Mouse (Mus musculus): ENCODE measurements around the gene Ccdc162.
A peak's percentile ranks its signal among the peaks of the same experiment; 100 is the strongest.

The Ccdc162 gene

GRCm38 (mm10) chr10:41716029-41716897 lies at the start of gene Ccdc162:
Gene Ccdc162 (minus strand): TSS chr10:41716634.
- no peak for DNase-seq (ENCODE audit: low spot score in 2 of 2)

- DNase-seq (ENCODE audit: low spot score in 2 of 2), result no peak
Measured at GRCm38 (mm10) chr10:41765586-41765985, 49.2 kb upstream of the Ccdc162 start.

GRCm38 (mm10) chr10:41763741-41764385 lies 47.4 kb upstream of the Ccdc162 start:
- no peak for DNase-seq (ENCODE audit: low spot score in 2 of 2)

- no peak for DNase-seq (ENCODE audit: low spot score in 2 of 2)
Measured at GRCm38 (mm10) chr10:41760866-41761265, 44.4 kb upstream of the Ccdc162 start.

- no peak for DNase-seq (ENCODE audit: low spot score in 2 of 2)
Measured at GRCm38 (mm10) chr10:41758041-41758440, 41.6 kb upstream of the Ccdc162 start.

- no peak for DNase-seq (ENCODE audit: low spot score in 2 of 2)
Measured at GRCm38 (mm10) chr10:41757226-41757625, 40.8 kb upstream of the Ccdc162 start.

- no peak for DNase-seq (ENCODE audit: low spot score in 2 of 2)
Measured at GRCm38 (mm10) chr10:41751867-41752480, 35.5 kb upstream of the Ccdc162 start.

- DNase-seq (ENCODE audit: low spot score in 2 of 2), result peak in 1 of 2 experiments; percentile 14
Measured at GRCm38 (mm10) chr10:41749306-41749705, 32.9 kb upstream of the Ccdc162 start.

GRCm38 (mm10) chr10:41746554-41746953 lies 30.1 kb upstream of the Ccdc162 start:
- peak in 1 of 2 experiments; percentile 67 for DNase-seq (ENCODE audit: low spot score in 2 of 2)

- DNase-seq (ENCODE audit: low spot score in 2 of 2), result no peak
Measured at GRCm38 (mm10) chr10:41744006-41744405, 27.6 kb upstream of the Ccdc162 start.

- no peak for DNase-seq (ENCODE audit: low spot score in 2 of 2)
Measured at GRCm38 (mm10) chr10:41740221-41740620, 23.8 kb upstream of the Ccdc162 start.

- no peak for DNase-seq (ENCODE audit: low spot score in 2 of 2)
Measured at GRCm38 (mm10) chr10:41737245-41737644, 20.8 kb upstream of the Ccdc162 start.

- no peak for DNase-seq (ENCODE audit: low spot score in 2 of 2)
Measured at GRCm38 (mm10) chr10:41735398-41735797, 19.0 kb upstream of the Ccdc162 start.

- DNase-seq (ENCODE audit: low spot score in 2 of 2), result no peak
Measured at GRCm38 (mm10) chr10:41733214-41733613, 16.8 kb upstream of the Ccdc162 start.

- no peak for DNase-seq (ENCODE audit: low spot score in 2 of 2)
Measured at GRCm38 (mm10) chr10:41731932-41732331, 15.5 kb upstream of the Ccdc162 start.

- DNase-seq (ENCODE audit: low spot score in 2 of 2), result no peak
Measured at GRCm38 (mm10) chr10:41730746-41731145, 14.3 kb upstream of the Ccdc162 start.

- DNase-seq (ENCODE audit: low spot score in 2 of 2), result no peak
Measured at GRCm38 (mm10) chr10:41726215-41726614, 9.8 kb upstream of the Ccdc162 start.

- DNase-seq (ENCODE audit: low spot score in 2 of 2), result peak in 1 of 2 experiments; percentile 14
Measured at GRCm38 (mm10) chr10:41719587-41719986, 3.2 kb upstream of the Ccdc162 start.

GRCm38 (mm10) chr10:41715557-41715956 lies 877 bp downstream of the Ccdc162 start:
- no peak for DNase-seq (ENCODE audit: low spot score in 2 of 2)

- no peak for DNase-seq (ENCODE audit: low spot score in 2 of 2)
Measured at GRCm38 (mm10) chr10:41711467-41711866, 5.0 kb downstream of the Ccdc162 start.

- DNase-seq (ENCODE audit: low spot score in 2 of 2), result no peak
Measured at GRCm38 (mm10) chr10:41710773-41711172, 5.7 kb downstream of the Ccdc162 start.

GRCm38 (mm10) chr10:41709341-41709740 lies 7.1 kb downstream of the Ccdc162 start:
- DNase-seq (ENCODE audit: low spot score in 2 of 2), result no peak

GRCm38 (mm10) chr10:41699669-41700068 lies 16.8 kb downstream of the Ccdc162 start:
- no peak for DNase-seq (ENCODE audit: low spot score in 2 of 2)

All from frontal cortex, postnatal 36 days (tissue).